Mouse (Mus musculus) kidney, postnatal 0 days (tissue): ENCODE results near the gene Mlxipl. TPM values are rescaled to one million over a fixed set of nuclear protein-coding genes. Genes with fewer than 3 reads are reported as not detected.

Experiments used
- ATAC-seq: fragments of 200-750 bp; cut with Nextera tagmentation; replicated peaks from 2 replicates; pipeline ENCODE4 v1.8.0; 2017; ENCODE audit warnings: low read depth, moderate number of reproducible peaks, moderate TSS enrichment, moderate library complexity; ENCODE audit not compliant: low FRiP score
- DNase-seq: peaks from one replicate; pipeline ENCODE4 v3.0.0-alpha.2; 2016; ENCODE audit warnings: low spot score
- H3K27ac ChIP-seq: fragments of 300-500 bp; sonication (generic); 2 replicates; pipeline ENCODE4 v1.5.1; 2014; ENCODE audit warnings: mild to moderate bottlenecking
- H3K27me3 ChIP-seq: fragments of 300-500 bp; sonication (generic); 2 replicates; pipeline ENCODE4 v1.6.1; 2014; ENCODE audit warnings: low read length, mixed read lengths; ENCODE audit not compliant: insufficient read depth
- H3K36me3 ChIP-seq: fragments of 300-500 bp; sonication (generic); 2 replicates; pipeline ENCODE4 v1.6.1; 2014; ENCODE audit warnings: low read length, mixed read lengths; ENCODE audit not compliant: insufficient read depth
- H3K4me1 ChIP-seq: fragments of 300-500 bp; sonication (generic); replicated peaks from 2 replicates; pipeline ENCODE4 v1.6.1; 2014; ENCODE audit warnings: antibody characterized with exemption, low read length, mixed read lengths; ENCODE audit not compliant: insufficient read depth
- H3K4me2 ChIP-seq: fragments of 300-500 bp; sonication (generic); 2 replicates; pipeline ENCODE4 v1.6.1; 2014; ENCODE audit warnings: mild to moderate bottlenecking, low read length, moderate library complexity, mixed read lengths
- H3K4me3 ChIP-seq: fragments of 300-500 bp; sonication (generic); replicated peaks from 2 replicates; pipeline ENCODE4 v1.5.1; 2014; ENCODE audit warnings: low read depth, low read length
- H3K9ac ChIP-seq: fragments of 300-500 bp; sonication (generic); 2 replicates; pipeline ENCODE4 v1.6.1; 2014; ENCODE audit warnings: low read depth, low read length
- H3K9me3 ChIP-seq: fragments of 300-500 bp; sonication (generic); replicated peaks from 2 replicates; pipeline ENCODE4 v1.6.1; 2016; ENCODE audit warnings: low read length, inconsistent platforms, mixed read lengths
- CTCF ChIP-seq: IDR thresholded peaks from 2 replicates; pipeline ENCODE4 v1.5.1; 2016; ENCODE audit warnings: antibody characterized with exemption, low read depth, mild to moderate bottlenecking, moderate library complexity
- WGBS: fragments of 180-500 bp; shearing (Covaris S2); extraction: QIAGEN DNeasy Blood & Tissue Kit; methylation state at CpG from one replicate; pipeline ENCODE4 v1.1.7; 2014; 5-methylcytosine and 5-hydroxymethylcytosine counted together
- polyA plus RNA-seq: library from polyadenylated mRNA; unstranded; fragments of >200 nt; fragmentation: Nextera tagmentation; extraction: Ambion mirVana; gene quantifications from 2 replicates; pipeline ENCODE4 v1.2.1, GENCODE M21; 2015

The Mlxipl gene
- polyA plus RNA-seq, 1 experiment from 2014 or later, result 6.5 TPM

GRCm38 (mm10) chr5:135149053-135149819 lies 59.5 kb downstream of the Mlxipl start, which contains the start of gene Tbl2:
Tbl2 (plus strand) TSS chr5:135149657.
- DNase-seq, result peak; percentile 100
- Histone ChIP-seq H3K4me3 (peak within 1 kb of the TSS; percentile 63), H3K36me3 (peaks cover 5% of the 10 kb centered on the region), H3K4me2 (peak within 1 kb of the TSS; percentile 75), H3K9ac (peak within 1 kb of the TSS; percentile 61), H3K27ac (peak within 1 kb of the TSS; percentile 85), H3K9me3 (no peaks in the 10 kb centered on the region), H3K27me3 (no peaks in the 10 kb centered on the region), H3K4me1 (no peaks in the 10 kb centered on the region; the same call in 1 of the 2 replicates)
- ATAC-seq, result peak; percentile 98
- TF ChIP-seq CTCF, result peak; percentile 46; the same call in 1 of the 2 replicates
- WGBS, result under 1% methylated on average over 59 of the region's 63 CpGs

- WGBS, result under 1% methylated on average over 23 of the region's 23 CpGs
- Histone ChIP-seq H3K27ac (no peak overlapping the region), H3K4me2 (peak overlapping the region; percentile 75), H3K36me3 (peaks cover 10% of the 10 kb centered on the region), H3K9ac (peak overlapping the region; percentile 61), H3K4me3 (peak overlapping the region; percentile 63), H3K4me1 (no peaks in the 10 kb centered on the region; the same call in 1 of the 2 replicates), H3K9me3 (no peaks in the 10 kb centered on the region), H3K27me3 (no peaks in the 10 kb centered on the region)
- ATAC-seq (no peak), DNase-seq (no peak)
- TF ChIP-seq CTCF, result no peak
Observed at GRCm38 (mm10) chr5:135149820-135150178, 60.1 kb downstream of the Mlxipl start.

DNA sequence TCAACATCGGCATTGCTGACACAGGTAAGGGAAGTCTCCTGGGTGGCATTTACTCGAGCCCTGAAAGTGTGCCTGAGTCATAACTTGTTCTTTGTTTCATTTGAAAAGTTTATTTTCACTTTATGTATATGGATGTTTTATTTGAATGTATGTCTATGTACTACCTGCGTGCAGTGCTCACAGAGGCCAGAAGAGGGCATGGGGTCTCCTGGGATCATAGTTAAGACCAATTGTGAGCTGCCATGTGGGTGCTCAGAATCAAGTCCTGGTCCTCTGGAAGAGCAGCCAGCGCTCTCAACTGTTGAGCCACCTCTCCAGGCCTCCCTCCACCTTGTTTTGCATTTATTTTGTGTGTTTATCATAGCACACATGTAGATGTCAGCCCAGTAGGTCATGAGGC lies 66.8 kb downstream of the Mlxipl start:
- Histone ChIP-seq H3K4me1 (no peaks in the 10 kb centered on the region), H3K4me3 (no peak overlapping the region), H3K27me3 (no peaks in the 10 kb centered on the region), H3K4me2 (no peak overlapping the region), H3K9ac (no peak overlapping the region), H3K9me3 (no peaks in the 10 kb centered on the region), H3K27ac (no peak overlapping the region), H3K36me3 (peaks cover 57% of the 10 kb centered on the region)
- no peak for DNase-seq
- WGBS, result 95% methylated on average over 4 of the region's 4 CpGs
- peak; percentile 31; the same call in 1 of the 2 replicates for TF ChIP-seq CTCF
- ATAC-seq, result no peak

GRCm38 (mm10) chr5:135161221-135161620 lies 71.5 kb downstream of the Mlxipl start:
- no peak for DNase-seq
- peak overlapping the region; percentile 87; the same call in 1 of the 2 replicates for H3K27ac ChIP-seq

GRCm38 (mm10) chr5:135161650-135162049 lies 72.0 kb downstream of the Mlxipl start:
- H3K4me2 ChIP-seq, result no peak overlapping the region
- peaks cover 35% of the 10 kb centered on the region for H3K36me3 ChIP-seq
- DNase-seq (no peak), ATAC-seq (no peak)
- H3K9ac ChIP-seq, result no peak overlapping the region
- peak overlapping the region; percentile 87 for H3K27ac ChIP-seq
- H3K9me3 ChIP-seq, result no peaks in the 10 kb centered on the region
- no peak overlapping the region for H3K4me3 ChIP-seq
- WGBS, result 79% methylated on average over 7 of the region's 7 CpGs
- no peaks in the 10 kb centered on the region for H3K27me3 ChIP-seq
- TF ChIP-seq CTCF, result no peak
- no peaks in the 10 kb centered on the region for H3K4me1 ChIP-seq

More at GRCm38 (mm10) chr5:135161221-135161620, 71.5 kb downstream of the Mlxipl start:
- H3K9me3 ChIP-seq, result no peaks in the 10 kb centered on the region
- no peaks in the 10 kb centered on the region for H3K4me1 ChIP-seq
- H3K27me3 ChIP-seq, result no peaks in the 10 kb centered on the region
- ATAC-seq, result no peak
- peaks cover 39% of the 10 kb centered on the region for H3K36me3 ChIP-seq
- TF ChIP-seq CTCF, result no peak
- H3K4me3 ChIP-seq, result no peak overlapping the region
- H3K9ac ChIP-seq, result no peak overlapping the region
- no peak overlapping the region for H3K4me2 ChIP-seq
- WGBS, result 92% methylated on average over 4 of the region's 4 CpGs

- peak overlapping the region; percentile 87 for H3K27ac ChIP-seq
Observed at GRCm38 (mm10) chr5:135162361-135162760, 72.7 kb downstream of the Mlxipl start.

More at GRCm38 (mm10) chr5:135162361-135162760, 72.7 kb downstream of the Mlxipl start:
- H3K9me3 ChIP-seq, result no peaks in the 10 kb centered on the region
- no peak overlapping the region for H3K4me2 ChIP-seq
- no peak overlapping the region for H3K4me3 ChIP-seq
- H3K36me3 ChIP-seq, result peaks cover 28% of the 10 kb centered on the region
- no peak for TF ChIP-seq CTCF
- DNase-seq (no peak), ATAC-seq (no peak; the same call in 1 of the 2 replicates)
- WGBS, result 57% methylated on average over 8 of the region's 8 CpGs
- H3K27me3 ChIP-seq, result no peaks in the 10 kb centered on the region
- H3K4me1 ChIP-seq, result no peaks in the 10 kb centered on the region
- no peak overlapping the region for H3K9ac ChIP-seq
